ENCODE assay signal across 8 mouse cellular contexts in genomic region chr10:19850544-19850997, GRCm38 (mm10). TPM values are rescaled to one million over a fixed set of nuclear protein-coding genes. Genes with fewer than 3 reads are reported as not detected.
DNase-seq lines count a peak whose midpoint lies in the region; ATAC-seq and TF ChIP-seq lines count a peak whose summit lies in the region.

No protein-coding gene starts in this region.

- peak overlapping the region; percentile 100 for H3K4me2 ChIP-seq in forebrain, embryonic 11.5 days (ENCODE audit: low read depth, low read length, severe bottlenecking)
- peak overlapping the region; percentile 99 for H3K4me2 ChIP-seq in intestine, embryonic 15.5 days (replicated peaks)

- under 1% methylated on average over 35 of the region's 36 CpGs for WGBS in forebrain, embryonic 11.5 days
- under 1% methylated on average over 36 of the region's 36 CpGs for WGBS in intestine, embryonic 15.5 days

- peak; percentile 49 for ATAC-seq in forebrain, embryonic 11.5 days (replicated peaks; ENCODE audit: low FRiP score)
- peak; percentile 71 for ATAC-seq in intestine, embryonic 15.5 days

- H3K36me3 ChIP-seq in forebrain, embryonic 11.5 days (ENCODE audit: control insufficient read depth, insufficient read depth, low read length): no peaks in the 10 kb centered on the region
- H3K36me3 ChIP-seq in intestine, embryonic 15.5 days: no peaks in the 10 kb centered on the region
- peaks cover 38% of the 10 kb centered on the region for H3K36me3 ChIP-seq in megakaryocyte, embryonic 14.5 days (replicated peaks; ENCODE audit: low read length)

- intact Hi-C loops in left cerebral cortex, adult 2 months (cut with DNase I): loop anchor here (5.0 kb wide), 1 partner anchor 42 kb away; no protein-coding TSS in a partner anchor
- intact Hi-C loops in left cerebral cortex, postnatal 14 days (cut with DNase I): no loop called here
- intact Hi-C loops in gastrocnemius, postnatal 14 days (cut with DNase I; ENCODE audit: low total_unique reads): no loop called here

- TF ChIP-seq CTCF in left cerebral cortex, adult 2 months (IDR thresholded peaks at IDR 0.05): no peak

- H3K4me3 ChIP-seq in left cerebral cortex, adult 2 months: peak overlapping the region; percentile 46
- H3K4me3 ChIP-seq in forebrain, embryonic 11.5 days (ENCODE audit: low read depth, low read length): peak overlapping the region; percentile 59
- peak overlapping the region; percentile 56 for H3K4me3 ChIP-seq in intestine, embryonic 15.5 days (replicated peaks)
- H3K4me3 ChIP-seq in megakaryocyte, embryonic 14.5 days (replicated peaks): peak overlapping the region; percentile 91

- peaks cover 45% of the 10 kb centered on the region for H3K27me3 ChIP-seq in forebrain, embryonic 11.5 days (ENCODE audit: control insufficient read depth, insufficient read depth, low read length)
- H3K27me3 ChIP-seq in intestine, embryonic 15.5 days (replicated peaks): peaks cover 44% of the 10 kb centered on the region
- no peaks in the 10 kb centered on the region for H3K27me3 ChIP-seq in megakaryocyte, embryonic 14.5 days (replicated peaks)

- peaks cover 21% of the 10 kb centered on the region; the same call in 1 of the 2 replicates for H3K4me1 ChIP-seq in forebrain, embryonic 11.5 days (replicated peaks; ENCODE audit: control insufficient read depth, insufficient read depth, low read length)
- peaks cover 26% of the 10 kb centered on the region for H3K4me1 ChIP-seq in intestine, embryonic 15.5 days (replicated peaks)
- peaks cover 85% of the 10 kb centered on the region for H3K4me1 ChIP-seq in megakaryocyte, embryonic 14.5 days

- no peaks in the 10 kb centered on the region for H3K9me3 ChIP-seq in forebrain, embryonic 11.5 days (ENCODE audit: control insufficient read depth, low read length)
- H3K9me3 ChIP-seq in intestine, embryonic 15.5 days: no peaks in the 10 kb centered on the region
- no peaks in the 10 kb centered on the region for H3K9me3 ChIP-seq in megakaryocyte, embryonic 14.5 days

- peak in 1 of 2 experiments; percentile 21 for DNase-seq in left cerebral cortex, adult 2 months (ENCODE audit: extremely low spot score in 1 of 2, low spot score in 2 of 2)
- DNase-seq in left cerebral cortex, postnatal 14 days (ENCODE audit: low spot score in 2 of 2): no peak
- DNase-seq in adrenal gland, postnatal 25 days: peak; percentile 24
- DNase-seq in forebrain, embryonic 11.5 days (ENCODE audit: low spot score): peak; percentile 76
- peak; percentile 43 for DNase-seq in thymus, postnatal 0 days (ENCODE audit: low spot score)
- no peak for DNase-seq in gastrocnemius, postnatal 14 days

- no peak overlapping the region for H3K27ac ChIP-seq in left cerebral cortex, adult 2 months
- H3K27ac ChIP-seq in forebrain, embryonic 11.5 days (ENCODE audit: low read depth, low read length): no peak overlapping the region
- no peak overlapping the region for H3K27ac ChIP-seq in intestine, embryonic 15.5 days

- peak overlapping the region; percentile 56 for H3K9ac ChIP-seq in forebrain, embryonic 11.5 days (ENCODE audit: low read length)
- peak overlapping the region; percentile 28 for H3K9ac ChIP-seq in intestine, embryonic 15.5 days

RNA-seq across cellular contexts. Expression of gene Slc35d3, which starts 0.7 kb away (rescaled TPM):
- 1 to 10 TPM in 1 of 2 experiments, under 1 TPM in 1; 0.93 to 3.1 TPM for total RNA-seq in left cerebral cortex, adult 2 months (2021)
- total RNA-seq in left cerebral cortex, postnatal 14 days (2021): 1 to 10 TPM; 1.2 to 2.4 TPM
- total RNA-seq in adrenal gland, postnatal 25 days (2021): 9.5 and 16.5 TPM in 2 replicates
- polyA plus RNA-seq in forebrain, embryonic 11.5 days (2014; fragmentation: Nextera tagmentation; extraction: Ambion mirVana): 0.52 and 0.69 TPM in 2 replicates
- polyA plus RNA-seq in intestine, embryonic 15.5 days (2015; fragmentation: Nextera tagmentation; extraction: Ambion mirVana): 0.52 and 0.77 TPM in 2 replicates
- 97.6 and 235 TPM in 2 replicates for polyA plus RNA-seq in megakaryocyte, embryonic 14.5 days (2012; ENCODE audit: insufficient read depth, low replicate concordance)
- 1.3 and 1.4 TPM in 2 replicates for polyA plus RNA-seq in thymus, postnatal 0 days (2015; fragmentation: Nextera tagmentation; extraction: Ambion mirVana)
- not detected for total RNA-seq in gastrocnemius, postnatal 14 days (2021)

RNA-seq across cellular contexts. Expression of gene Pex7, which starts 56.9 kb away (rescaled TPM):
- total RNA-seq in left cerebral cortex, adult 2 months (2021): 10 to 100 TPM; 21.9 to 25.6 TPM
- total RNA-seq in left cerebral cortex, postnatal 14 days (2021): 10 to 100 TPM; 26.1 to 27.4 TPM
- total RNA-seq in adrenal gland, postnatal 25 days (2021): 47.3 and 57.8 TPM in 2 replicates
- polyA plus RNA-seq in forebrain, embryonic 11.5 days (2014; fragmentation: Nextera tagmentation; extraction: Ambion mirVana): 27.2 and 28.0 TPM in 2 replicates
- 48.8 and 50.3 TPM in 2 replicates for polyA plus RNA-seq in intestine, embryonic 15.5 days (2015; fragmentation: Nextera tagmentation; extraction: Ambion mirVana)
- polyA plus RNA-seq in megakaryocyte, embryonic 14.5 days (2012; ENCODE audit: insufficient read depth, low replicate concordance): 8.1 TPM in 1 of 2 replicates, not detected in the other
- polyA plus RNA-seq in thymus, postnatal 0 days (2015; fragmentation: Nextera tagmentation; extraction: Ambion mirVana): 67.6 and 82.6 TPM in 2 replicates
- total RNA-seq in gastrocnemius, postnatal 14 days (2021): 10 to 100 TPM; 14.3 to 14.4 TPM

Comparison
In these comparisons a context has a peak if more than half of its experiments do, and no peak if none do; other contexts are left out.
1. DNase-seq: peak in adrenal gland, postnatal 25 days (single experiment), forebrain, embryonic 11.5 days (single experiment) and thymus, postnatal 0 days (single experiment); none in left cerebral cortex, postnatal 14 days (0 of 2) and gastrocnemius, postnatal 14 days (single experiment).
2. Peak in every context shown above with its lines, with median percentiles within 50 percentile points of each other: H3K4me3 ChIP-seq.